Mouse (Mus musculus): ENCODE data around the gene Gng13. TPM values are rescaled to one million over a fixed set of nuclear protein-coding genes. Genes with fewer than 3 reads are reported as not detected.

Gng13 gene
- total and polyA plus RNA-seq, 2 experiments from 2014 or later, result 3.2 TPM; not detected in 1

DNA sequence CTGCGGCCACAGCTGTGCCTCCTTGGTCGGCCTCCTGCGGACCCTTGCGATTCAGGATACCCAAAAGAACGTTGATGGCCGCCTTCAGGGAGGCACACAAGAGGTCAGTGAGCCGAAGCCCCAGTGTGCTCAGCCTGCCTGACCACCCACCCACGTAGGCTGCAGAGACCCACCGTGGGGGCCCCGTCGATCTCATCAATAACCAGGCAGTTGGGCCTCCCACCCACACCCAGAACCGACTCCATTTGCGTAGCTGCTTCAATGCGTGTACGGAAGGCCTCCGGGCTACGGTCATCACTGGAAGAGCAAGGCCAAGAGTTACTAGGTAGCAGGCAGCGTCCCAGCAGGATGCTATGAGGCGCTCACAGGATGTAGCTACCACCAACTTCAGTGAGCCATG, 6.5 kb downstream of the Gng13 start:
- ATAC-seq (ENCODE audit: insufficient read depth, low read depth) (no peak), DNase-seq (ENCODE audit: low spot score) (no peak)
- H3K27ac ChIP-seq (ENCODE audit: low read depth), result no peak overlapping the region
- H3K9me3 ChIP-seq (replicated peaks; ENCODE audit: control insufficient read depth, low read length), result no peaks in the 10 kb centered on the region
- TF ChIP-seq EP300 (IDR thresholded peaks at IDR 0.05; ENCODE audit: low read depth), result no peak
- TF ChIP-seq CTCF (IDR thresholded peaks at IDR 0.05; ENCODE audit: low read depth), result no peak
- H3K4me3 ChIP-seq (ENCODE audit: low read depth, low read length), result no peak overlapping the region
- no peak overlapping the region for H3K9ac ChIP-seq (replicated peaks; ENCODE audit: low read depth, low read length)
- H3K4me1 ChIP-seq (ENCODE audit: control insufficient read depth, insufficient read depth), result peaks cover 15% of the 10 kb centered on the region
- peaks cover 17% of the 10 kb centered on the region; the same call in 1 of the 2 replicates for H3K36me3 ChIP-seq (replicated peaks; ENCODE audit: control insufficient read depth, insufficient read depth, low read length)
- 93% methylated on average over 19 of the region's 19 CpGs for WGBS
- no peak overlapping the region for H3K4me2 ChIP-seq (ENCODE audit: low read depth, low read length)
- H3K27me3 ChIP-seq (ENCODE audit: control insufficient read depth, insufficient read depth, low read length), result no peaks in the 10 kb centered on the region

DNA sequence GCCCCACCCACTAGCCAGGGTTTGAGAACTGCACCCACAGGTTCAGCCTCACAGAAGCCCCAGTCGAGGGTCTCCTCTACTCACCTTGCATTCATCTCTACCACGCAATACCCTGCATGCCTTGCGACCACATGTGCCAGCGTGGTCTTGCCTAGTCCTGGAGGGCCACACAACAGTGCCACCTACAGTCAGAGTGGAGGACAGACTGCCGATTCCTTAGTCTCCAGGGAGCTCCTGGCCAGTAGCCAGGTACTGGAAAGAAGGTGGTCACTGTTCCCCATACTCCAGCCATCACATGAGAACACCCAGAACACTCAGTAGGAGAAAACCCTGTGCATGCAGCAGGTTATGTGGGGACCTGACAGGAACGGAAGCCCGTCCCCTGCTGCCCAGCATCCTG, 6.9 kb downstream of the Gng13 start:
- Histone ChIP-seq H3K4me3 (ENCODE audit: low read depth, low read length) (no peak overlapping the region), H3K9ac (replicated peaks; ENCODE audit: low read depth, low read length) (no peak overlapping the region), H3K9me3 (replicated peaks; ENCODE audit: control insufficient read depth, low read length) (no peaks in the 10 kb centered on the region), H3K27ac (ENCODE audit: low read depth) (no peak overlapping the region), H3K27me3 (ENCODE audit: control insufficient read depth, insufficient read depth, low read length) (no peaks in the 10 kb centered on the region), H3K4me1 (ENCODE audit: control insufficient read depth, insufficient read depth) (peaks cover 16% of the 10 kb centered on the region), H3K4me2 (ENCODE audit: low read depth, low read length) (no peak overlapping the region), H3K36me3 (replicated peaks; ENCODE audit: control insufficient read depth, insufficient read depth, low read length) (peaks cover 17% of the 10 kb centered on the region; the same call in 1 of the 2 replicates)
- no peak for TF ChIP-seq EP300 (IDR thresholded peaks at IDR 0.05; ENCODE audit: low read depth)
- TF ChIP-seq CTCF (IDR thresholded peaks at IDR 0.05; ENCODE audit: low read depth), result no peak
- no peak for DNase-seq (ENCODE audit: low spot score)
- no peak for ATAC-seq (ENCODE audit: insufficient read depth, low read depth)
- WGBS, result 80% methylated on average over 7 of the region's 7 CpGs

- Histone ChIP-seq H3K4me2 (ENCODE audit: low read depth, low read length) (no peak overlapping the region), H3K36me3 (replicated peaks; ENCODE audit: control insufficient read depth, insufficient read depth, low read length) (peaks cover 10% of the 10 kb centered on the region; the same call in 1 of the 2 replicates)
- ATAC-seq (ENCODE audit: insufficient read depth, low read depth), result no peak
These were observed 8.3 kb downstream of the Gng13 start for GRCm38 (mm10) chr17:25725264-25725663.

DNA sequence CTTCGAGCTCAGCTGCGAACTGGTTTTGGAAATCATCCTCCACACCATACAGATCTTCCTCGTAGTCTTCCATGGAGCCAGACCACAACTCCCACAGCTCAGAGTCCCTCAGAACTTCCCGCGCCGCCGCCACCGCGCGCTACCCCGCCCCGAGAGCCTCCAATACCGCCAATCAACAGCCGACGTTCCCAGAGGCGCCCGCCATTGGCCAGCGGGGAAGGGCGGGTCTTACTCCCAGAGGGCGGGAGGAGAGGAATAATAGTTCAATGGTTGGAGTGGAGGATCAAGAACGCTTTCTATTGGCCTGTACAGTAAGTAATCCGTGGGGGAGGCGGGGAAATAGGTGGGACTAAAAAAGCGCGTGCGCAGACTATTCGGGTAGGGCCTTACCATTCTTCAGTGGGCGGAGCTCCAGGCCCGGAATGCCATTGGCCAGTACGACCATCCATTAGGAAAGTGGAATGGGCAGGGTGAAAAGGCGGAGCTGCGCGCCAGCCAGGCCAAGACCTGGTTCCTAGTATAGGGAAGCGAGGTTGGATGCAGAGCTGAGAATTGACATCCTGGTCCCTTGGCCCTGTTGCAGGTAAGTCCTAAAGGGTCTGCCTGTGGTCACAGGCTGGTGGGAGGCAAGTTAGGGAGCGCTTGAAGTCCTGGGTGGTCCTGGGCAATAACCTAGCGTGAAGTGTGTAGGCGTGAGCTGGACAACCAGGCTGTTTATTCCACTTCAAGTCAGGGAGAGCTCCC, 10.5 kb downstream of the Gng13 start, which contains the start of the genes Chtf18 and Rpusd1:
Gene Chtf18 (minus strand): TSS at position 155 of the 744 bp plus-strand sequence.
Gene Rpusd1 (plus strand): TSS at position 406 of the 744 bp plus-strand sequence.
- Histone ChIP-seq H3K4me1 (ENCODE audit: control insufficient read depth, insufficient read depth) (peaks cover 16% of the 10 kb centered on the region), H3K27ac (ENCODE audit: low read depth) (peak within 1 kb of the TSS; percentile 40; the same call in 1 of the 2 replicates), H3K4me3 (ENCODE audit: low read depth, low read length) (peak within 1 kb of the TSS; percentile 61), H3K9ac (replicated peaks; ENCODE audit: low read depth, low read length) (peak within 1 kb of the TSS; percentile 78), H3K9me3 (replicated peaks; ENCODE audit: control insufficient read depth, low read length) (no peaks in the 10 kb centered on the region), H3K4me2 (ENCODE audit: low read depth, low read length) (peak within 1 kb of the TSS; percentile 97), H3K27me3 (ENCODE audit: control insufficient read depth, insufficient read depth, low read length) (no peaks in the 10 kb centered on the region), H3K36me3 (replicated peaks; ENCODE audit: control insufficient read depth, insufficient read depth, low read length) (peaks cover 1% of the 10 kb centered on the region; the same call in 1 of the 2 replicates)
- ATAC-seq (ENCODE audit: insufficient read depth, low read depth) (peak; percentile 98), DNase-seq (ENCODE audit: low spot score) (peak; percentile 100)
- no peak for TF ChIP-seq EP300 (IDR thresholded peaks at IDR 0.05; ENCODE audit: low read depth)
- WGBS, result under 1% methylated on average over 37 of the region's 37 CpGs

More at GRCm38 (mm10) chr17:25725264-25725663, 8.3 kb downstream of the Gng13 start:
- 72% methylated on average over 6 of the region's 6 CpGs for WGBS
- TF ChIP-seq CTCF (IDR thresholded peaks at IDR 0.05; ENCODE audit: low read depth), result no peak
- no peak for TF ChIP-seq EP300 (IDR thresholded peaks at IDR 0.05; ENCODE audit: low read depth)
- no peak overlapping the region for H3K9ac ChIP-seq (replicated peaks; ENCODE audit: low read depth, low read length)
- no peak overlapping the region for H3K4me3 ChIP-seq (ENCODE audit: low read depth, low read length)
- no peaks in the 10 kb centered on the region for H3K27me3 ChIP-seq (ENCODE audit: control insufficient read depth, insufficient read depth, low read length)
- H3K4me1 ChIP-seq (ENCODE audit: control insufficient read depth, insufficient read depth), result peaks cover 16% of the 10 kb centered on the region
- H3K9me3 ChIP-seq (replicated peaks; ENCODE audit: control insufficient read depth, low read length), result no peaks in the 10 kb centered on the region
- DNase-seq (ENCODE audit: low spot score), result no peak
- no peak overlapping the region for H3K27ac ChIP-seq (ENCODE audit: low read depth)

DNA sequence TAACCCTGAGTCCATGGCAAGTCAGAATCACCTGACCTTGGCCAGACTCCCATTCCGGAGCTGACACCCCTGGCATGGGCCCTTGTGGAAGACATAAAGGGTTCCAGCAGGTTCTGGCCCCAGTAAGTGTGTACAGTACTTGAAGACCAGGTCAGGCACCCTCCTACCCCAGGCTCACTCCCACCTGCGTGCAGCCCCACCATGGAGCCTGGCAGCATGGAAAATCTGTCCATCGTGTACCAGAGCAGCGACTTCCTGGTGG, 11.0 kb downstream of the Gng13 start:
- 8% methylated on average over 4 of the region's 4 CpGs for WGBS
- DNase-seq (ENCODE audit: low spot score) (no peak), ATAC-seq (ENCODE audit: insufficient read depth, low read depth) (no peak)
- no peaks in the 10 kb centered on the region for H3K9me3 ChIP-seq (replicated peaks; ENCODE audit: control insufficient read depth, low read length)
- peak overlapping the region; percentile 40; the same call in 1 of the 2 replicates for H3K27ac ChIP-seq (ENCODE audit: low read depth)
- peak overlapping the region; percentile 90 for H3K4me2 ChIP-seq (ENCODE audit: low read depth, low read length)
- H3K27me3 ChIP-seq (ENCODE audit: control insufficient read depth, insufficient read depth, low read length), result no peaks in the 10 kb centered on the region
- H3K9ac ChIP-seq (replicated peaks; ENCODE audit: low read depth, low read length), result peak overlapping the region; percentile 78
- TF ChIP-seq EP300 (IDR thresholded peaks at IDR 0.05; ENCODE audit: low read depth) (no peak), CTCF (IDR thresholded peaks at IDR 0.05; ENCODE audit: low read depth) (no peak)
- no peaks in the 10 kb centered on the region; the same call in 1 of the 2 replicates for H3K36me3 ChIP-seq (replicated peaks; ENCODE audit: control insufficient read depth, insufficient read depth, low read length)
- H3K4me3 ChIP-seq (ENCODE audit: low read depth, low read length), result peak overlapping the region; percentile 61
- H3K4me1 ChIP-seq (ENCODE audit: control insufficient read depth, insufficient read depth), result peaks cover 16% of the 10 kb centered on the region

Measured in heart, postnatal 0 days (tissue).